Mouse (Mus musculus): Measurements from ENCODE around the gene Slc6a15. TPM values are rescaled to one million over a fixed set of nuclear protein-coding genes. Genes with fewer than 3 reads are reported as not detected.
A peak's percentile ranks its signal among the peaks of the same experiment; 100 is the strongest.

Slc6a15 gene
- polyA plus RNA-seq, 1 experiment from 2014 or later, result 6.8 TPM

- Histone ChIP-seq H3K27me3 (no peaks in the 10 kb centered on the region), H3K4me1 (no peaks in the 10 kb centered on the region; the same call in 1 of the 2 replicates), H3K9ac (no peak overlapping the region), H3K4me3 (no peak overlapping the region), H3K36me3 (no peaks in the 10 kb centered on the region), H3K27ac (no peak overlapping the region), H3K9me3 (no peaks in the 10 kb centered on the region), H3K4me2 (replicated peaks) (no peak overlapping the region)
- peak; percentile 72; the same call in 1 of the 2 replicates for ATAC-seq (ENCODE audit: insufficient number of reproducible peaks, insufficient read depth, low FRiP score, low TSS enrichment)
- 34% methylated on average over 3 of the region's 3 CpGs for WGBS
Measured at GRCm38 (mm10) chr10:103443070-103443469, 75.5 kb downstream of the Slc6a15 start.

GRCm38 (mm10) chr10:103448340-103448739, 80.8 kb downstream of the Slc6a15 start:
- no peak overlapping the region for H3K9ac ChIP-seq

GRCm38 (mm10) chr10:103457896-103458295, 90.3 kb downstream of the Slc6a15 start:
- Histone ChIP-seq H3K27ac (no peak overlapping the region), H3K36me3 (no peaks in the 10 kb centered on the region), H3K9me3 (no peaks in the 10 kb centered on the region), H3K9ac (no peak overlapping the region), H3K4me1 (no peaks in the 10 kb centered on the region), H3K4me3 (no peak overlapping the region), H3K27me3 (no peaks in the 10 kb centered on the region), H3K4me2 (replicated peaks) (no peak overlapping the region)
- 92% methylated on average over 1 of the region's 1 CpGs for WGBS
- ATAC-seq (ENCODE audit: insufficient number of reproducible peaks, insufficient read depth, low FRiP score, low TSS enrichment), result no peak

More at GRCm38 (mm10) chr10:103448340-103448739, 80.8 kb downstream of the Slc6a15 start:
- Histone ChIP-seq H3K27me3 (no peaks in the 10 kb centered on the region), H3K36me3 (no peaks in the 10 kb centered on the region), H3K27ac (no peak overlapping the region), H3K9me3 (no peaks in the 10 kb centered on the region), H3K4me2 (replicated peaks) (no peak overlapping the region), H3K4me1 (no peaks in the 10 kb centered on the region; the same call in 1 of the 2 replicates), H3K4me3 (no peak overlapping the region)
- 31% methylated on average over 2 of the region's 2 CpGs for WGBS
- ATAC-seq (ENCODE audit: insufficient number of reproducible peaks, insufficient read depth, low FRiP score, low TSS enrichment), result no peak

Other genes with a start within 250 kb of the Slc6a15 start
- 2.8 and 3.4 TPM in 2 replicates for gene Lrriq1, start 131.5 kb upstream of the Slc6a15 start, polyA plus RNA-seq (2016; fragmentation: Nextera tagmentation; extraction: Ambion mirVana)

All from embryonic facial prominence, embryonic 12.5 days (tissue).